ENCODE assay signal across 8 mouse cellular contexts in the genomic region with DNA sequence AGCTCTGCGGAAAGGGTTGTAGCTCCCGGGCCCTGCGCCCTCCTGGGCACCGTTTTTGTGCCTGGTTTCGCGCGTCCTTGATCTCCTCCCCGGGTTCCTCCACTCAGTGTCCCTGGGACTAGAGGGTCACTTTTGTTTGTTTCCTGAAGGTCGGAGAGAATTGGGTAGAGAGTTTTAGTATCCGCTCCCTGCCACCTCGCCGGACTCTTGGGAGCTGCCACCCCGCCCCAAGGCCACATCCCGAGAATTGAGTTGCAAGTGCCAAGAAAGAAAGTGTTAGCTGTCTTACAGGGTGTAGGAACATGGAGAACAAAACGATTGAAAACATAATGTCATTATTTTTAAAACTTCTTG. TPM values are rescaled to one million over a fixed set of nuclear protein-coding genes. Genes with fewer than 3 reads are reported as not detected.
DNase-seq lines count a peak whose midpoint lies in the region; ATAC-seq and TF ChIP-seq lines count a peak whose summit lies in the region.

No protein-coding gene starts in this region.

- no peaks in the 10 kb centered on the region for H3K27me3 ChIP-seq in limb, embryonic 12.5 days
- H3K27me3 ChIP-seq in small intestine, adult 2 months (ENCODE audit: control insufficient read depth, insufficient read depth, low read length) = no peaks in the 10 kb centered on the region

- peak overlapping the region; percentile 60 for H3K4me2 ChIP-seq in limb, embryonic 12.5 days

- TF ChIP-seq POLR2A in small intestine, adult 2 months (IDR thresholded peaks at IDR 0.05; ENCODE audit: low read depth, low read length) = no peak

- peak; percentile 21; the same call in 1 of the 2 replicates for TF ChIP-seq CTCF in small intestine, adult 2 months (IDR thresholded peaks at IDR 0.05; ENCODE audit: extremely low read depth, insufficient read length, insufficient replicate concordance, low read depth, low read length)

- peaks cover 5% of the 10 kb centered on the region; the same call in 1 of the 2 replicates for H3K4me1 ChIP-seq in limb, embryonic 12.5 days (replicated peaks)
- H3K4me1 ChIP-seq in small intestine, adult 2 months (ENCODE audit: control insufficient read depth, insufficient read depth, insufficient read length, low read length) = peaks cover 4% of the 10 kb centered on the region; the same call in 1 of the 2 replicates

- H3K9ac ChIP-seq in limb, embryonic 12.5 days (replicated peaks) = peak overlapping the region; percentile 85

- peak overlapping the region; percentile 90 for H3K27ac ChIP-seq in limb, embryonic 12.5 days
- peak overlapping the region; percentile 62 for H3K27ac ChIP-seq in small intestine, adult 2 months (ENCODE audit: insufficient read depth, low read depth, low read length)

- peak; percentile 68 for DNase-seq in adrenal gland, postnatal 14 days
- no peak for DNase-seq in adrenal gland, postnatal 4 days (ENCODE audit: low spot score in 2 of 2)
- peak; percentile 20 for DNase-seq in ovary, adult 18-20 months (ENCODE audit: low spot score)
- no peak for DNase-seq in ovary, postnatal 36 days (ENCODE audit: low spot score)
- DNase-seq in layer of hippocampus, adult 9-10 months (ENCODE audit: low spot score) = no peak
- no peak for DNase-seq in layer of hippocampus, postnatal 14 days (ENCODE audit: low spot score in 2 of 2)

- H3K9me3 ChIP-seq in limb, embryonic 12.5 days = no peaks in the 10 kb centered on the region

- H3K36me3 ChIP-seq in limb, embryonic 12.5 days = no peaks in the 10 kb centered on the region
- no peaks in the 10 kb centered on the region for H3K36me3 ChIP-seq in small intestine, adult 2 months (ENCODE audit: control insufficient read depth, insufficient read depth, low read length)

- under 1% methylated on average over 15 of the region's 15 CpGs for WGBS in limb, embryonic 12.5 days
- under 1% methylated on average over 15 of the region's 15 CpGs for WGBS in small intestine, adult 2 months

- 0 out of 2 replicates have a peak, but pooled peaks have one; percentile 9 for ATAC-seq in limb, embryonic 12.5 days (ENCODE audit: insufficient number of reproducible peaks, insufficient read depth, low FRiP score, low TSS enrichment, low read depth)

- H3K4me3 ChIP-seq in limb, embryonic 12.5 days (replicated peaks) = peak overlapping the region; percentile 78
- H3K4me3 ChIP-seq in small intestine, adult 2 months (ENCODE audit: low read depth, low read length) = peak overlapping the region; percentile 93

RNA-seq across cellular contexts. Expression of a gene that starts 0.5 kb away (rescaled TPM):
- 165 and 171 TPM in 2 replicates for total RNA-seq in adrenal gland, postnatal 14 days (2021)
- 100 to 1,000 TPM; 194 to 202 TPM for total RNA-seq in adrenal gland, postnatal 4 days (2021)
- polyA plus RNA-seq in limb, embryonic 12.5 days (2016; fragmentation: Nextera tagmentation; extraction: Ambion mirVana) = 293 and 320 TPM in 2 replicates
- 12.2 and 19.3 TPM in 2 replicates for polyA plus RNA-seq in small intestine, adult 2 months (2012; rRNA removed)
- 10 to 100 TPM; 89.6 to 95.9 TPM for total RNA-seq in layer of hippocampus, postnatal 14 days (2021)

RNA-seq across cellular contexts. Expression of a gene that starts 29.4 kb away (rescaled TPM):
- not detected in 2 replicates for total RNA-seq in adrenal gland, postnatal 14 days (2021)
- total RNA-seq in adrenal gland, postnatal 4 days (2021) = under 1 TPM in 1 of 2 experiments, not detected in 1; 0.22 TPM
- not detected in 2 replicates for polyA plus RNA-seq in limb, embryonic 12.5 days (2016; fragmentation: Nextera tagmentation; extraction: Ambion mirVana)
- not detected in 2 replicates for polyA plus RNA-seq in small intestine, adult 2 months (2012; rRNA removed)
- total RNA-seq in layer of hippocampus, postnatal 14 days (2021) = not detected

RNA-seq across cellular contexts. Expression of a gene that starts 39.9 kb away (rescaled TPM):
- total RNA-seq in adrenal gland, postnatal 14 days (2021) = not detected in 2 replicates
- not detected for total RNA-seq in adrenal gland, postnatal 4 days (2021)
- polyA plus RNA-seq in limb, embryonic 12.5 days (2016; fragmentation: Nextera tagmentation; extraction: Ambion mirVana) = 0.31 and 1.1 TPM in 2 replicates
- polyA plus RNA-seq in small intestine, adult 2 months (2012; rRNA removed) = 0.14 and 0.24 TPM in 2 replicates
- total RNA-seq in layer of hippocampus, postnatal 14 days (2021) = under 1 TPM; 0.26 to 0.35 TPM

RNA-seq across cellular contexts. Expression of a gene that starts 47.8 kb away (rescaled TPM):
- 4.9 and 6.3 TPM in 2 replicates for total RNA-seq in adrenal gland, postnatal 14 days (2021)
- total RNA-seq in adrenal gland, postnatal 4 days (2021) = 10 to 100 TPM; 10.0 to 12.6 TPM
- polyA plus RNA-seq in limb, embryonic 12.5 days (2016; fragmentation: Nextera tagmentation; extraction: Ambion mirVana) = 31.8 and 40.1 TPM in 2 replicates
- 0.74 and 1.8 TPM in 2 replicates for polyA plus RNA-seq in small intestine, adult 2 months (2012; rRNA removed)
- 10 to 100 TPM; 60.0 to 66.7 TPM for total RNA-seq in layer of hippocampus, postnatal 14 days (2021)

Comparison
In these comparisons a context has a peak if more than half of its experiments do, and no peak if none do; other contexts are left out.
1. DNase-seq: peak in adrenal gland, postnatal 14 days (single experiment) and ovary, adult 18-20 months (single experiment); none in adrenal gland, postnatal 4 days (0 of 2), ovary, postnatal 36 days (single experiment), layer of hippocampus, adult 9-10 months (single experiment) and layer of hippocampus, postnatal 14 days (0 of 2).